Mouse (Mus musculus) forebrain, embryonic 11.5 days (tissue): Measurements from ENCODE around the gene Ggcx. TPM values are rescaled to one million over a fixed set of nuclear protein-coding genes. Genes with fewer than 3 reads are reported as not detected.
A peak's percentile ranks its signal among the peaks of the same experiment; 100 is the strongest.
"Not testable (repeated sequence)": the region's sequence is repeated elsewhere in the genome, so short reads cannot be mapped to it uniquely, and the experiment has no call there.

Source experiments
- ATAC-seq: fragments of 200-750 bp; cut with Nextera tagmentation; replicated peaks from 2 replicates; pipeline ENCODE4 v1.8.0; 2017; ENCODE audit warnings: moderate TSS enrichment; ENCODE audit not compliant: low FRiP score
- DNase-seq: peaks from one replicate; pipeline ENCODE4 v3.0.0-alpha.2; 2017; ENCODE audit warnings: low spot score
- H3K27ac ChIP-seq: fragments of 300-500 bp; sonication (generic); 2 replicates; pipeline ENCODE4 v1.5.1; 2014; ENCODE audit warnings: low read depth, low read length
- H3K27me3 ChIP-seq: fragments of 300-500 bp; sonication (generic); 2 replicates; pipeline ENCODE4 v1.6.1; 2014; ENCODE audit warnings: mild to moderate bottlenecking, low read length, mixed read lengths; ENCODE audit not compliant: control insufficient read depth, insufficient read depth
- H3K36me3 ChIP-seq: fragments of 300-500 bp; sonication (generic); 2 replicates; pipeline ENCODE4 v1.6.1; 2014; ENCODE audit warnings: mild to moderate bottlenecking, low read length, moderate library complexity, mixed read lengths; ENCODE audit not compliant: control insufficient read depth, insufficient read depth
- H3K4me1 ChIP-seq: fragments of 300-500 bp; sonication (generic); replicated peaks from 2 replicates; pipeline ENCODE4 v1.6.1; 2014; ENCODE audit warnings: low read length, mixed read lengths; ENCODE audit not compliant: control insufficient read depth, insufficient read depth
- H3K4me2 ChIP-seq: fragments of 300-500 bp; sonication (generic); 2 replicates; pipeline ENCODE4 v1.6.1; 2014; ENCODE audit warnings: low read depth, mild to moderate bottlenecking, low read length, moderate library complexity, mixed read lengths; ENCODE audit not compliant: severe bottlenecking
- H3K4me3 ChIP-seq: fragments of 300-500 bp; sonication (generic); 2 replicates; pipeline ENCODE4 v1.5.1; 2014; ENCODE audit warnings: low read depth, low read length
- H3K9ac ChIP-seq: fragments of 300-500 bp; sonication (generic); 2 replicates; pipeline ENCODE4 v1.6.1; 2014; ENCODE audit warnings: low read length
- H3K9me3 ChIP-seq: fragments of 300-500 bp; sonication (generic); 2 replicates; pipeline ENCODE4 v1.6.1; 2016; ENCODE audit warnings: low read length, mixed read lengths; ENCODE audit not compliant: control insufficient read depth
- WGBS: fragments of 180-500 bp; shearing (Covaris S2); extraction: QIAGEN DNeasy Blood & Tissue Kit; methylation state at CpG from one replicate; pipeline ENCODE4 v1.1.7; 2014; 5-methylcytosine and 5-hydroxymethylcytosine counted together
- polyA plus RNA-seq: library from polyadenylated mRNA; unstranded; fragments of >200 nt; fragmentation: Nextera tagmentation; extraction: Ambion mirVana; gene quantifications from 2 replicates; pipeline ENCODE4 v1.2.1, GENCODE M21; 2014

The Ggcx gene
- polyA plus RNA-seq, 1 experiment from 2014 or later = 13.5 TPM

DNA sequence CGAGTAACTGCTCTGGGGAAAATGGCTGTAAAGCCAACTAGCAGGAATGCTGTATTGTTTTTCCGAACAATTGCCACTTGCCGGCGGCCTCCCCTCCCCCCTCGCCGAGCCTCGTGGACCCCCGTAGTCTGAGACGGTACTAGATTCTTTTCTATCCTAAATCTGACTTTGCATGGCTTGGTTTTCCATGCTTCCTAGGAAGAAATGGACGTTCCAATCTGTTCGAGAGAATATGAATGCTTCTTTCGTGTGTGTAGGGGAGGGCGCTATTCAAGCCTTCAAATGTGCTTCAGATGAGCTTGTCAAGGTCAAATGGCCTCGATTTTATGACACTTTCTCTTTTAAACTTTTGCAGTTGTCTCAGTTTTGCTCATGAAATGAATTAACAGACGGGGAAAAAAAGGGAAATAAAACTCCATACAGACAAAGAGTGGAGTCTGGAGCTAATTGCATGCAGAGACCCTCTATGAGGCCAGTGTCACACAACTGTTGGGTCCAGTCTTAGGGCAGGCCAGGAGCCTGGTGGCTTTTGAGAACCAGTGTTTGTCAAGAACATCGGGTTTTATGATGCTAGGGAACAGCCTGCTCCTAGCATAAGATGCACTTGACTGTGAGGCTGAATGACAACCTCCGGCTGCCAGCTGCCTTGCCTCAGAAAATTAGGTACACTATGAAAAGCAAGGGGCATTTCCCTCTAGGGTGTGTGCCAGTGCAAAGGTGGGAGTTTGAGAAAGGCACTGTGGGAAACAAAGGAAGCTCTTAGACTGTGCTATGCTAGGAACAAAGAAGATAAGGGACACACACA is 26.3 kb downstream of the Ggcx start:
- H3K27ac ChIP-seq = peak overlapping the region; percentile 96
- WGBS = 9% methylated on average over 17 of the region's 17 CpGs
- no peak for DNase-seq

DNA sequence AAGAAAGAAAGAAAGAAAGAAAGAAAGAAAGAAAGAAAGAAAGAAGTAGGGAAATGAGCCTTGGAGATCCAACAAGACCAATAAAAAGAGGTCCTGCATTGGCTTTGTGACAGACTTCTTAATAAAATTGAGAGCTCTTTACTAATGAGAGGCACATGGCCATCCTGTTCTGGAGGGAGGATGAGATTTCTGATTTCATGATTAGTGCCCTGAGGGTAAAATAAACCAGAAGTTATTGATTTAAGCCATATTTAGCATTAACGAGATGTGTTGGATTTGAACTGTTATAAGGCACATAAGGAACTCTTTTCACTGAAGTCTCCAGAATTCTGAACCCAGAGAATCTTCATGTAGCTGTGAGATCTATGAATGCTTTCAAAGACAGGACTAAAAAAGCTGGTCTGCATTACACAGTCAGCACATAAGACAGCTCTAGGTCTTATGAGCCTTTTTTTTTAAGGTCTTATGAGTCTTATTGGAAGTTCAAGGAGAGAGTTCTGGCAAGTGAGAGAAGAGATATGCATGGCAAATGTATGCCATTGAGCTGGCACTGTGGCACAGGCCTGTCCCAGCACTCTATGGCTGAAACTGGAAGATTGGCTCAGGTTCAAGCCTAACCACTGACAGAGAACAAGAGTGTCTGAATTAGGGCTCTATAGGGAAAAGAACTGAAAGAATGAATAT is 29.0 kb downstream of the Ggcx start:
- H3K4me3 ChIP-seq = no peak overlapping the region
- no peak overlapping the region for H3K4me2 ChIP-seq
- 77% methylated on average over 1 of the region's 1 CpGs for WGBS
- DNase-seq (no peak), ATAC-seq (no peak)
- H3K4me1 ChIP-seq = peaks cover 2% of the 10 kb centered on the region; the same call in 1 of the 2 replicates
- H3K27me3 ChIP-seq = no peaks in the 10 kb centered on the region
- H3K9me3 ChIP-seq = no peaks in the 10 kb centered on the region
- no peak overlapping the region for H3K9ac ChIP-seq
- H3K36me3 ChIP-seq = no peaks in the 10 kb centered on the region
- H3K27ac ChIP-seq = no peak overlapping the region

More for the DNA sequence above, 26.3 kb downstream of the Ggcx start:
- H3K4me2 ChIP-seq = peak overlapping the region; percentile 53
- peaks cover 2% of the 10 kb centered on the region; the same call in 1 of the 2 replicates for H3K4me1 ChIP-seq
- ATAC-seq = no peak
- no peaks in the 10 kb centered on the region for H3K9me3 ChIP-seq
- H3K36me3 ChIP-seq = peaks cover 7% of the 10 kb centered on the region; the same call in 1 of the 2 replicates
- H3K9ac ChIP-seq = peak overlapping the region; percentile 100
- peak overlapping the region; percentile 99 for H3K4me3 ChIP-seq
- no peaks in the 10 kb centered on the region for H3K27me3 ChIP-seq

DNA sequence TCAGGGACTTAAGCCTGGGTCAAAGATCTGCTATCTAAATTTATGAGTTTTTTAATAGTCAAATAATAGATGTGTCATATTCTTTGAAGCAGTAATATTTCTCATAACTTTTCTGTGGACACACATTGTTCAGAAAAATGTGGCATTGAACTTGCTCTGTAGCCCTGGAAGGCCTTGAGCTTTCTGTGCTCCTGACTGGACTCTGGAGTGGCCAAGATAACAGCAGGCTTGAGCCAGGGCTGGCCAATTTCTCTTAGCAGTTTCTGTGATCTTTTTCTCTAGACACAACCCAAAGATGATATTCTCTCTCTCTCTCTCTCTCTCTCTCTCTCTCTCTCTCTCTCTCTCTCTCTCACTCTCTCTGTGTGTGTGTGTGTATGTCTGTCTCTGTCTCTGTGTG is 30.9 kb downstream of the Ggcx start:
- no peak for DNase-seq
- H3K27me3 ChIP-seq = no peaks in the 10 kb centered on the region
- H3K9me3 ChIP-seq = no peaks in the 10 kb centered on the region
- no peaks in the 10 kb centered on the region for H3K36me3 ChIP-seq
- no peak overlapping the region for H3K4me3 ChIP-seq
- H3K4me2 ChIP-seq = no peak overlapping the region
- H3K4me1 ChIP-seq = peaks cover 2% of the 10 kb centered on the region; the same call in 1 of the 2 replicates
- ATAC-seq = no peak
- no peak overlapping the region for H3K9ac ChIP-seq
- no peak overlapping the region for H3K27ac ChIP-seq

DNA sequence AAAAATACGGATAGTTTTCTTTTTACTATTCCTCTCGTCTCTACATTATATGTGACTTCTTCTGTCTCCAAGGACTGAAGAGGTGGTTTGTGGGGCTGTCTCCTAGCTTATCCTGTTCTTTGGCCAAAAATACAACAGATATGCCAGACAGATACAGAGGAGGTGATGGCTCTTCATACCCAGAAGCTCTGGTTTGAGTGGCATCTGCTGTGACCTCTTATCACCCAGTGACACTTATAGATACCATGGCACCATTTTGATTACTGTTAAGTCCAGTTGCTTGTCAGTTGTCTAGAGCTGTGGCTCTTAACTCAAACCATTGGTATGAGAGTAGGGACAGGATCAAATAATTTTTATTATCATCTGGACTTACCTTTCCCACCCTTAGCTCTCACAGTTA is 33.4 kb downstream of the Ggcx start:
- H3K4me3 ChIP-seq = no peak overlapping the region
- no peaks in the 10 kb centered on the region for H3K27me3 ChIP-seq
- ATAC-seq (no peak), DNase-seq (no peak)
- 89% methylated on average over 2 of the region's 2 CpGs for WGBS
- H3K36me3 ChIP-seq = no peaks in the 10 kb centered on the region
- no peak overlapping the region for H3K9ac ChIP-seq
- H3K27ac ChIP-seq = no peak overlapping the region
- H3K9me3 ChIP-seq = no peaks in the 10 kb centered on the region
- H3K4me1 ChIP-seq = no peaks in the 10 kb centered on the region
- no peak overlapping the region for H3K4me2 ChIP-seq

DNA sequence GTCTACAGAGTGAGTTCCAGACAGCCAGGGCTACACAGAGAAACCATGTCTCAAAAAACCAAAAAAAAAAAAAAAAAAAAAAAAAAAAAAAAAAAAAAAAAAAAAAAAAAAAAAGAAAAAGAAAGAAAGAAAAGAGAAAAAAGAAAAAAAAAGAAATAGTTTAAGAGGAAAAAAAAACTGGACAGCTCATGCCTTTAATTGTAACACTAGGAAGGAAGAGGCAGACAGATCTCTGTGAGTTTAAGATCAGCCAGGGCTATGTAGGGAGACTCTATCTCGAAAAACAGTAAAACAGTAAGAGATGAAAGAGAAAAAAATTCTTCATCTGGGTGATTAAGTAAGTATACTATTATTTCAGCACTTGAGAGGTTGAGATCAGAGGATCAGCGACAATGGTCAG is 37.7 kb downstream of the Ggcx start:
- H3K27me3 ChIP-seq, H3K4me1 ChIP-seq, H3K4me2 ChIP-seq, H3K9ac ChIP-seq, DNase-seq, ATAC-seq, H3K9me3 ChIP-seq, H3K4me3 ChIP-seq, H3K27ac ChIP-seq, H3K36me3 ChIP-seq: not testable (repeated sequence)
- 67% methylated on average over 2 of the region's 2 CpGs for WGBS

DNA sequence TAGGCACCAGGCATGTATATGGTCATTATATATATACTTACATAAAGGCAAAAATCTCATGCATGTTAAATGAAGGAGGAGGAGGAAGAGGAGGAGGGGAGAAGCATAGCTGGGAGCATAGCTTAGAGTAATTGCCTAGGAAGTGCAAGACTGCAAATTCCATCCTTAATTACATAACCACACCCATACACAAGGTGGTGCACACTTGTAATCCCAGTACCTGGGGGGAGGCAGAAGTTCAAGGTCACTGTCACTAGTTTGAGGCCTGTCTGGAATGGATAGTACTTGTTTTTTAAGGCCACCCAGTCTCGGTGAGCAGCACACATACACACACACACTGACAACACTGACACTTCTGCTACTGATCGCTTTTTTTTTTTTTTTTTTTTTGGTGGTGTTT is 38.2 kb downstream of the Ggcx start:
- H3K4me3 ChIP-seq = no peak overlapping the region
- H3K4me1 ChIP-seq = no peaks in the 10 kb centered on the region
- H3K36me3 ChIP-seq = no peaks in the 10 kb centered on the region
- DNase-seq (no peak), ATAC-seq (no peak)
- no peak overlapping the region for H3K9ac ChIP-seq
- 85% methylated on average over 2 of the region's 2 CpGs for WGBS
- no peaks in the 10 kb centered on the region for H3K27me3 ChIP-seq
- no peak overlapping the region for H3K27ac ChIP-seq
- H3K4me2 ChIP-seq = no peak overlapping the region
- H3K9me3 ChIP-seq = no peaks in the 10 kb centered on the region

DNA sequence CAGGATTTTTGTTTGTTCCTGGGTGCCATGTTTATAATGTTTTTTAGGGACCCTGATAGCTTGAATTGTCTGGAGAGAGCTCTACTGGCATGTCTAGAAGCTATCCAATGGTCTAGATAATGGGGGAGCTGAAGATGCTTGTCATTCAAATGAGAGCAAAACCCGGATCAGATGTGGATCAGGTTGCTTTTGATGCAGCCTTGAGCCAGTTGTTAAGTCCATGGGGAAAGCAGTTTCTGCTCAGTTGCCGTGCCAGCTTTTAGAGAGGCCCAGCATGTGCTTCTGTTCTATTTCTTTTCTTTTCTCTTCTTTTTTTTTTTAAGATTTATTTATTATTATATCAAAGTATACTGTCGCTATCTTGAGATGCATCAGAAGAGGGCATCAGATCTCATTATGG is 39.5 kb downstream of the Ggcx start:
- Histone ChIP-seq H3K9me3 (no peaks in the 10 kb centered on the region), H3K4me3 (no peak overlapping the region), H3K4me1 (no peaks in the 10 kb centered on the region), H3K9ac (no peak overlapping the region), H3K36me3 (no peaks in the 10 kb centered on the region), H3K27me3 (no peaks in the 10 kb centered on the region), H3K4me2 (no peak overlapping the region), H3K27ac (no peak overlapping the region)
- 80% methylated on average over 3 of the region's 3 CpGs for WGBS
- ATAC-seq = no peak
- DNase-seq = no peak

DNA sequence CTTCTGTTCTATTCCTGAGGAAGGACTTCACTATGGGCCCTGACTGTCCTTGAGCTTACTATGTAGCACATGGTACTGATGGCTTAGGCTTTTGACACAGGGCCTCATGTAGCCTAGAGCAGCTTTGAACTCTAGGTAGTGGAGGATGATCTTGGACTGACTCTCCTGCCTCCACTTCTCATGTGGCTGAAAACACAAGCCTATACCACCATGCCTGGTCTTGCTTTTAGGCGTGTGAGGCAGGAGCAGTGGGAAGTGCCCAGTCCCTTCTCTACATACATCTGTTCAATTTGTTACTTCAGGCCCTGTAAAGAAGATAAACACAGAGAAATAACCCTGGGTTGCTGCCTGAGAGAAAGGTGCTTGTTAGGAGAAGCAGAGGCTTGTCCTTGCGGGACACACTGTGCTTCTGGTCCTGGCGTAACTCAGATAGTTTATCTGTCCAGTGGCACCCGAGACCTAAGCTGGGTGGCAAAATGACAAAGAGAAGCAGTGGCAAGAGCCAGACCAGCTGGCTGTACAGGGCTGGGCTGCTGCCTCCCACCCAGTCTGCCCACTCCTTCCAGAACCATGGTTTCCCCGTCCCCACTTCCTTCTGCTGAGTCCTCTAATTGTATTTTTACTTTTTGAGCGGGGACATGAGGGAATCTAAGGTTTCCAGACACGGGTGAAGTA is 40.1 kb downstream of the Ggcx start:
- no peak for DNase-seq
- H3K4me2 ChIP-seq = no peak overlapping the region
- ATAC-seq = no peak
- H3K4me3 ChIP-seq = no peak overlapping the region
- no peaks in the 10 kb centered on the region for H3K4me1 ChIP-seq
- H3K9me3 ChIP-seq = no peaks in the 10 kb centered on the region
- WGBS = 75% methylated on average over 7 of the region's 7 CpGs
- H3K9ac ChIP-seq = no peak overlapping the region
- no peaks in the 10 kb centered on the region for H3K36me3 ChIP-seq
- no peak overlapping the region for H3K27ac ChIP-seq
- H3K27me3 ChIP-seq = no peaks in the 10 kb centered on the region
